Mouse (Mus musculus) heart, adult 2 months (tissue): ENCODE measurements at regions not wholly inside any gene's neighbourhood (a gene's known extent, or its start where the extent isn't known, plus 50 kb on each side); places are given as distances from the start of the nearest gene placed in this dataset.

Experiments used
- DNase-seq, 2 experiments: peaks; one replicate each; pipeline ENCODE4 v3.0.0; 2021
- H3K27ac ChIP-seq: fragments of 200-600 bp; 2 replicates; pipeline ENCODE4 v1.8.1; 2022
- H3K27me3 ChIP-seq: fragments of 200-500 bp; 2 replicates; pipeline ENCODE4 v1.6.1; 2012; ENCODE audit warnings: mild to moderate bottlenecking, low read length, inconsistent platforms, mixed read lengths; ENCODE audit not compliant: control insufficient read depth, insufficient read depth
- H3K36me3 ChIP-seq: fragments of 200-500 bp; 2 replicates; pipeline ENCODE4 v1.6.1; 2012; ENCODE audit warnings: low read length, inconsistent platforms; ENCODE audit not compliant: control insufficient read depth, insufficient read depth
- H3K4me1 ChIP-seq: fragments of 200-500 bp; 2 replicates; pipeline ENCODE4 v1.6.1; 2011; ENCODE audit warnings: low read length; ENCODE audit not compliant: control insufficient read depth, insufficient read depth
- H3K4me3 ChIP-seq: fragments of 200-600 bp; 2 replicates; pipeline ENCODE4 v1.8.1; 2022
- H3K79me2 ChIP-seq: fragments of 200-500 bp; replicated peaks from 2 replicates; pipeline ENCODE4 v1.6.1; 2012; ENCODE audit warnings: mild to moderate bottlenecking, inconsistent platforms, low read length, moderate library complexity, mixed read lengths; ENCODE audit not compliant: control insufficient read depth, insufficient read depth
- H3K9ac ChIP-seq: fragments of 200-500 bp; 2 replicates; pipeline ENCODE4 v1.6.1; 2012; ENCODE audit warnings: low read depth, mild to moderate bottlenecking, control low read depth, inconsistent platforms, low read length, mixed read lengths
- CTCF ChIP-seq: fragments of 200-600 bp; IDR thresholded peaks from 2 replicates; pipeline ENCODE4 v1.8.1; 2022; ENCODE audit warnings: antibody characterized with exemption, mild to moderate bottlenecking, moderate library complexity
- EP300 ChIP-seq: fragments of 200-500 bp; IDR thresholded peaks from 2 replicates; pipeline ENCODE4 v1.6.1; 2011; ENCODE audit warnings: low read depth, low read length, control low read depth; ENCODE audit not compliant: insufficient read depth
- POLR2A ChIP-seq: fragments of 200-500 bp; IDR thresholded peaks from 2 replicates; pipeline ENCODE4 v1.6.1; 2011; ENCODE audit warnings: mild to moderate bottlenecking, low read depth, low read length, control low read depth; ENCODE audit not compliant: insufficient read depth
- WGBS: fragments of 180-500 bp; shearing (Covaris S2); methylation state at CpG from one replicate; pipeline ENCODE4 v1.1.7; 2018; 5-methylcytosine and 5-hydroxymethylcytosine counted together
- intact Hi-C: fragments of 180-260 bp; cut with DNase I; formaldehyde crosslinking; loops from one replicate; pipeline ENCODE4 v1.15.1; 2025

GRCm38 (mm10) chr6:31192197-31192596 lies 206.3 kb upstream of the Mkln1 start:
- peaks cover 40% of the 10 kb centered on the region for H3K36me3 ChIP-seq
- no peak overlapping the region for H3K9ac ChIP-seq
- no peak overlapping the region for H3K27ac ChIP-seq
- intact Hi-C loops, result loop anchor here (5.0 kb wide), 2 partner anchors 200 to 260 kb away; no protein-coding TSS in a partner anchor
- DNase-seq, result no peak
- H3K4me3 ChIP-seq, result no peak overlapping the region
- no peaks in the 10 kb centered on the region for H3K27me3 ChIP-seq
- WGBS, result 90% methylated on average over 4 of the region's 4 CpGs
- no peak for TF ChIP-seq EP300
- TF ChIP-seq POLR2A, result no peak
- no peak for TF ChIP-seq CTCF
- H3K79me2 ChIP-seq, result peaks cover 15% of the 10 kb centered on the region
- peaks cover 34% of the 10 kb centered on the region for H3K4me1 ChIP-seq

GRCm38 (mm10) chr6:31193202-31193601 lies 205.3 kb upstream of the Mkln1 start:
- WGBS, result 66% methylated on average over 5 of the region's 5 CpGs
- peaks cover 32% of the 10 kb centered on the region for H3K4me1 ChIP-seq
- TF ChIP-seq POLR2A (no peak), CTCF (no peak), EP300 (no peak)
- no peaks in the 10 kb centered on the region for H3K27me3 ChIP-seq
- DNase-seq, result no peak
- intact Hi-C loops, result loop anchor here (5.0 kb wide), 2 partner anchors 199 to 259 kb away; no protein-coding TSS in a partner anchor
- H3K4me3 ChIP-seq, result no peak overlapping the region
- 0 out of 2 replicates have a peak overlapping the region, but pooled peaks have one; percentile 7 for H3K9ac ChIP-seq
- peaks cover 12% of the 10 kb centered on the region for H3K79me2 ChIP-seq
- H3K27ac ChIP-seq, result peak overlapping the region; percentile 6
- H3K36me3 ChIP-seq, result peaks cover 34% of the 10 kb centered on the region

GRCm38 (mm10) chr6:31197631-31198338 lies 200.8 kb upstream of the Mkln1 start:
- Histone ChIP-seq H3K9ac (no peak overlapping the region), H3K4me1 (peaks cover 28% of the 10 kb centered on the region), H3K79me2 (peaks cover 20% of the 10 kb centered on the region), H3K4me3 (no peak overlapping the region), H3K36me3 (peaks cover 40% of the 10 kb centered on the region), H3K27me3 (no peaks in the 10 kb centered on the region), H3K27ac (no peak overlapping the region)
- intact Hi-C loops, result loop anchor here (2.0 kb wide), 1 partner anchor 15 kb away; no protein-coding TSS in a partner anchor
- 53% methylated on average over 4 of the region's 4 CpGs for WGBS
- TF ChIP-seq CTCF (peak; percentile 59), EP300 (no peak)
- DNase-seq, result no peak

GRCm38 (mm10) chr6:31198340-31198739 lies 200.2 kb upstream of the Mkln1 start:
- H3K79me2 ChIP-seq, result peaks cover 20% of the 10 kb centered on the region
- WGBS, result 77% methylated on average over 8 of the region's 8 CpGs
- H3K27me3 ChIP-seq, result no peaks in the 10 kb centered on the region
- H3K9ac ChIP-seq, result no peak overlapping the region
- no peak overlapping the region for H3K27ac ChIP-seq
- DNase-seq, result no peak
- intact Hi-C loops, result loop anchor here (2.0 kb wide), 1 partner anchor 14 kb away; no protein-coding TSS in a partner anchor
- peaks cover 23% of the 10 kb centered on the region for H3K4me1 ChIP-seq
- H3K36me3 ChIP-seq, result peaks cover 37% of the 10 kb centered on the region
- no peak for TF ChIP-seq POLR2A
- no peak for TF ChIP-seq EP300
- TF ChIP-seq CTCF, result no peak
- H3K4me3 ChIP-seq, result no peak overlapping the region

- TF ChIP-seq CTCF, result no peak
- TF ChIP-seq EP300, result no peak
- no peak for TF ChIP-seq POLR2A
- H3K27ac ChIP-seq, result no peak overlapping the region
- H3K9ac ChIP-seq, result no peak overlapping the region
- H3K27me3 ChIP-seq, result no peaks in the 10 kb centered on the region
- DNase-seq, result no peak
- intact Hi-C loops, result no loop called here
- H3K36me3 ChIP-seq, result peaks cover 50% of the 10 kb centered on the region
- peaks cover 24% of the 10 kb centered on the region for H3K4me1 ChIP-seq
- WGBS, result 63% methylated on average over 3 of the region's 3 CpGs
- no peak overlapping the region for H3K4me3 ChIP-seq
- peaks cover 19% of the 10 kb centered on the region for H3K79me2 ChIP-seq
Observed at GRCm38 (mm10) chr6:31200705-31201104, 197.8 kb upstream of the Mkln1 start.

GRCm38 (mm10) chr6:31201375-31201972 lies 197.1 kb upstream of the Mkln1 start:
- H3K4me3 ChIP-seq, result no peak overlapping the region
- no peaks in the 10 kb centered on the region for H3K27me3 ChIP-seq
- peaks cover 55% of the 10 kb centered on the region for H3K36me3 ChIP-seq
- H3K9ac ChIP-seq, result no peak overlapping the region
- H3K27ac ChIP-seq, result no peak overlapping the region
- no peak for DNase-seq
- H3K4me1 ChIP-seq, result peaks cover 27% of the 10 kb centered on the region
- 76% methylated on average over 4 of the region's 4 CpGs for WGBS
- intact Hi-C loops, result no loop called here
- TF ChIP-seq CTCF (no peak), POLR2A (no peak), EP300 (no peak)
- H3K79me2 ChIP-seq, result peaks cover 17% of the 10 kb centered on the region
